Mouse (Mus musculus) small intestine, adult 2 months (tissue): ENCODE results near the gene Tnr.

Experiments
- CTCF ChIP-seq: fragments of 200-500 bp; IDR thresholded peaks from 2 replicates; pipeline ENCODE4 v1.5.1; 2012; ENCODE audit warnings: low read depth, mild to moderate bottlenecking, control low read depth, inconsistent platforms, low read length, moderate library complexity, mixed read lengths; ENCODE audit not compliant: insufficient replicate concordance, insufficient read length; ENCODE audit errors: extremely low read depth
- POLR2A ChIP-seq: fragments of 200-500 bp; IDR thresholded peaks from 2 replicates; pipeline ENCODE4 v1.6.1; 2012; ENCODE audit warnings: low read depth, mild to moderate bottlenecking, control low read depth, inconsistent platforms, low read length, moderate library complexity

DNA sequence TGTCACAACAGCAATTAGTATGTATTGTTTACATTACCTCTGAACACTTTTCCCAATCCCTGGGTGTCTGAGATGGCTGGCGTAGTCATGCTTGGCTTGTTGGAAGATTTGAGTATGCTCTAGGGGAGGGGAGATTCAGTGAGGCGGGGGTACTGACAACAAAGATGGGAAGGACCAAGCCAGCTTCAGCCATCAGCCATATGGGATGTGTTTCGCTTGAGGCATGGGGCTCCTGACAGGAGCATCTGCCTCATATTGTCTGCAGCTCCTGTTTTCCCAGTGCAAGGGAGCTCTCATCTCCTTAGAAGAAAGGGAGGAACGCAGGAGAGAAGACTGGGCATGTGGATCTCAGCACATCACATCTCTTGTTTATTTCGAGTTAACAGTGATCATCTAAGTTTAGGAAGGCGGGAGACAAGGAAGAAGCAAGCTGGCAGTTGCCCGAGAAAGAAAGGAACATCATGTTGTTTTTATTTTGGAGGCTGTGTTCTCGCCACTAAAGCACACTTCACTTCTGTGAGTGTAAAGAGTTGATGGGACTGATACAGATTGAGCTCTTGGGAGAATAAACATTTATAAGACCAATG, 56.9 kb downstream of the Tnr start:
- no peak for TF ChIP-seq CTCF
- TF ChIP-seq POLR2A: no peak
